Mouse (Mus musculus) heart, embryonic 12.5 days (tissue): Measurements from ENCODE around the gene Gm49342. TPM values are rescaled to one million over a fixed set of nuclear protein-coding genes. Genes with fewer than 3 reads are reported as not detected.
"Not testable (repeated sequence)": the region's sequence is repeated elsewhere in the genome, so short reads cannot be mapped to it uniquely, and the experiment has no call there.

Experiments used
- ATAC-seq: fragments of 200-750 bp; cut with Nextera tagmentation; 2 replicates; pipeline ENCODE4 v1.8.0; 2017; ENCODE audit warnings: moderate TSS enrichment, moderate library complexity; ENCODE audit not compliant: insufficient number of reproducible peaks, low FRiP score
- H3K27ac ChIP-seq: fragments of 300-500 bp; sonication (generic); 2 replicates; pipeline ENCODE4 v1.5.1; 2016; ENCODE audit warnings: mild to moderate bottlenecking, moderate library complexity; ENCODE audit not compliant: poor library complexity, severe bottlenecking
- H3K27me3 ChIP-seq: fragments of 300-500 bp; sonication (generic); replicated peaks from 2 replicates; pipeline ENCODE4 v1.6.1; 2016; ENCODE audit warnings: mild to moderate bottlenecking, moderate library complexity
- H3K36me3 ChIP-seq: fragments of 300-500 bp; sonication (generic); 2 replicates; pipeline ENCODE4 v1.6.1; 2016; ENCODE audit warnings: mild to moderate bottlenecking, moderate library complexity
- H3K4me1 ChIP-seq: fragments of 300-500 bp; sonication (generic); replicated peaks from 2 replicates; pipeline ENCODE4 v1.6.1; 2016; ENCODE audit warnings: mild to moderate bottlenecking
- H3K4me2 ChIP-seq: fragments of 300-500 bp; sonication (generic); 2 replicates; pipeline ENCODE4 v1.6.1; 2016; ENCODE audit warnings: mild to moderate bottlenecking, moderate library complexity
- H3K4me3 ChIP-seq: fragments of 300-500 bp; sonication (generic); 2 replicates; pipeline ENCODE4 v1.5.1; 2016; ENCODE audit warnings: mild to moderate bottlenecking
- H3K9ac ChIP-seq: fragments of 300-500 bp; sonication (generic); 2 replicates; pipeline ENCODE4 v1.6.1; 2016; ENCODE audit warnings: mild to moderate bottlenecking, moderate library complexity
- H3K9me3 ChIP-seq: fragments of 300-500 bp; sonication (generic); replicated peaks from 2 replicates; pipeline ENCODE4 v1.6.1; 2016; ENCODE audit warnings: mild to moderate bottlenecking, moderate library complexity
- WGBS: fragments of 180-500 bp; shearing (Covaris S2); methylation state at CpG from one replicate; pipeline ENCODE4 v1.1.7; 2016; 5-methylcytosine and 5-hydroxymethylcytosine counted together
- polyA plus RNA-seq: library from polyadenylated mRNA; unstranded; fragments of >200 nt; fragmentation: Nextera tagmentation; extraction: Ambion mirVana; gene quantifications from 2 replicates; pipeline ENCODE4 v1.2.1, GENCODE M21; 2016

Gm49342 gene
- polyA plus RNA-seq, 1 experiment from 2014 or later = not detected

- Histone ChIP-seq H3K27me3 (no peaks in the 10 kb centered on the region), H3K4me2 (no peak overlapping the region), H3K4me1 (peaks cover 4% of the 10 kb centered on the region), H3K9ac (no peak overlapping the region), H3K9me3 (no peaks in the 10 kb centered on the region), H3K4me3 (no peak overlapping the region), H3K36me3 (no peaks in the 10 kb centered on the region), H3K27ac (no peak overlapping the region)
- ATAC-seq = no peak
- WGBS = 82% methylated on average over 5 of the region's 5 CpGs
Observed at GRCm38 (mm10) chr14:50968216-50968980, 24.1 kb downstream of the Gm49342 start.

GRCm38 (mm10) chr14:50969041-50969440 lies 24.7 kb downstream of the Gm49342 start:
- WGBS = 27% methylated on average over 1 of the region's 1 CpGs

GRCm38 (mm10) chr14:50969558-50970544 lies 25.5 kb downstream of the Gm49342 start:
- 22% methylated on average over 12 of the region's 12 CpGs for WGBS

More at GRCm38 (mm10) chr14:50969041-50969440, 24.7 kb downstream of the Gm49342 start:
- Histone ChIP-seq H3K4me1 (peaks cover 4% of the 10 kb centered on the region), H3K27me3 (no peaks in the 10 kb centered on the region), H3K27ac (no peak overlapping the region), H3K4me2 (no peak overlapping the region), H3K36me3 (no peaks in the 10 kb centered on the region), H3K9ac (no peak overlapping the region), H3K9me3 (no peaks in the 10 kb centered on the region), H3K4me3 (no peak overlapping the region)
- ATAC-seq = no peak

GRCm38 (mm10) chr14:50970822-50971221 lies 26.5 kb downstream of the Gm49342 start:
- Histone ChIP-seq H3K27ac (no peak overlapping the region), H3K36me3 (no peaks in the 10 kb centered on the region), H3K4me3 (no peak overlapping the region), H3K9me3 (no peaks in the 10 kb centered on the region), H3K9ac (no peak overlapping the region), H3K4me1 (peaks cover 4% of the 10 kb centered on the region), H3K4me2 (no peak overlapping the region), H3K27me3 (no peaks in the 10 kb centered on the region)
- 35% methylated on average over 1 of the region's 1 CpGs for WGBS
- no peak for ATAC-seq

More at GRCm38 (mm10) chr14:50969558-50970544, 25.5 kb downstream of the Gm49342 start:
- peak overlapping the region; percentile 54 for H3K27ac ChIP-seq
- H3K4me3 ChIP-seq = 0 out of 2 replicates have a peak overlapping the region, but pooled peaks have one; percentile 3
- no peak for ATAC-seq
- H3K4me2 ChIP-seq = peak overlapping the region; percentile 44
- no peaks in the 10 kb centered on the region for H3K27me3 ChIP-seq
- H3K9me3 ChIP-seq = no peaks in the 10 kb centered on the region
- H3K4me1 ChIP-seq = peaks cover 4% of the 10 kb centered on the region
- no peaks in the 10 kb centered on the region for H3K36me3 ChIP-seq
- H3K9ac ChIP-seq = peak overlapping the region; percentile 35; the same call in 1 of the 2 replicates

GRCm38 (mm10) chr14:50973054-50973453 lies 28.7 kb downstream of the Gm49342 start:
- not testable (repeated sequence) for H3K27me3 ChIP-seq, H3K36me3 ChIP-seq, H3K9me3 ChIP-seq, H3K4me2 ChIP-seq, H3K4me1 ChIP-seq, H3K9ac ChIP-seq, H3K27ac ChIP-seq, ATAC-seq, H3K4me3 ChIP-seq
- 86% methylated on average over 5 of the region's 5 CpGs for WGBS

GRCm38 (mm10) chr14:50973700-50974099 lies 29.4 kb downstream of the Gm49342 start:
- Histone ChIP-seq H3K27ac (no peak overlapping the region), H3K9ac (no peak overlapping the region), H3K4me1 (peaks cover 9% of the 10 kb centered on the region), H3K36me3 (no peaks in the 10 kb centered on the region), H3K4me2 (no peak overlapping the region), H3K27me3 (no peaks in the 10 kb centered on the region), H3K9me3 (no peaks in the 10 kb centered on the region), H3K4me3 (no peak overlapping the region)
- 46% methylated on average over 4 of the region's 4 CpGs for WGBS
- ATAC-seq = no peak

- Histone ChIP-seq H3K9me3 (no peaks in the 10 kb centered on the region), H3K27ac (no peak overlapping the region), H3K27me3 (no peaks in the 10 kb centered on the region), H3K36me3 (no peaks in the 10 kb centered on the region), H3K4me3 (no peak overlapping the region), H3K4me1 (peaks cover 5% of the 10 kb centered on the region), H3K9ac (no peak overlapping the region), H3K4me2 (no peak overlapping the region)
- 36% methylated on average over 5 of the region's 5 CpGs for WGBS
- no peak for ATAC-seq
Observed at GRCm38 (mm10) chr14:50975001-50975400, 30.7 kb downstream of the Gm49342 start.

- no peak overlapping the region for H3K4me3 ChIP-seq
- H3K9ac ChIP-seq = no peak overlapping the region
- no peaks in the 10 kb centered on the region for H3K9me3 ChIP-seq
- no peak overlapping the region for H3K27ac ChIP-seq
- no peaks in the 10 kb centered on the region for H3K27me3 ChIP-seq
- ATAC-seq = no peak
- peak overlapping the region; percentile 32 for H3K4me2 ChIP-seq
- peaks cover 5% of the 10 kb centered on the region for H3K4me1 ChIP-seq
- no peaks in the 10 kb centered on the region for H3K36me3 ChIP-seq
- 26% methylated on average over 9 of the region's 9 CpGs for WGBS
Observed at GRCm38 (mm10) chr14:50976674-50977073, 32.4 kb downstream of the Gm49342 start.

GRCm38 (mm10) chr14:50978451-50978850 lies 34.1 kb downstream of the Gm49342 start:
- not testable (repeated sequence) for ATAC-seq, H3K9me3 ChIP-seq, H3K4me2 ChIP-seq, H3K36me3 ChIP-seq, H3K4me1 ChIP-seq, H3K27me3 ChIP-seq, H3K4me3 ChIP-seq, H3K9ac ChIP-seq, H3K27ac ChIP-seq
- WGBS = 77% methylated on average over 6 of the region's 6 CpGs

GRCm38 (mm10) chr14:50979631-50980030 lies 35.3 kb downstream of the Gm49342 start:
- Histone ChIP-seq H3K36me3 (no peaks in the 10 kb centered on the region), H3K27ac (no peak overlapping the region), H3K4me1 (peaks cover 5% of the 10 kb centered on the region), H3K9ac (no peak overlapping the region), H3K4me3 (no peak overlapping the region), H3K4me2 (no peak overlapping the region), H3K27me3 (no peaks in the 10 kb centered on the region), H3K9me3 (0 out of 2 replicates have a peak, but pooled peaks cover 4% of the 10 kb centered on the region)
- ATAC-seq = no peak

GRCm38 (mm10) chr14:50981207-50981606 lies 36.9 kb downstream of the Gm49342 start:
- Histone ChIP-seq H3K36me3 (no peaks in the 10 kb centered on the region), H3K27me3 (no peaks in the 10 kb centered on the region), H3K4me3 (no peak overlapping the region), H3K4me2 (no peak overlapping the region), H3K9ac (no peak overlapping the region), H3K4me1 (peaks cover 5% of the 10 kb centered on the region), H3K27ac (no peak overlapping the region), H3K9me3 (0 out of 2 replicates have a peak, but pooled peaks cover 4% of the 10 kb centered on the region)
- WGBS = 37% methylated on average over 2 of the region's 2 CpGs
- ATAC-seq = no peak
